Mouse (Mus musculus) liver, embryonic 11.5 days (tissue): ENCODE data around the gene Eml1. TPM values are rescaled to one million over a fixed set of nuclear protein-coding genes. Genes with fewer than 3 reads are reported as not detected.

Source experiments
- ATAC-seq: fragments of 200-750 bp; cut with Nextera tagmentation; replicated peaks from 2 replicates; pipeline ENCODE4 v1.8.0; 2017; ENCODE audit warnings: moderate number of reproducible peaks, mild to moderate bottlenecking, moderate TSS enrichment, moderate library complexity; ENCODE audit not compliant: low FRiP score
- DNase-seq: peaks from one replicate; pipeline ENCODE4 v3.0.0-alpha.2; 2017; ENCODE audit warnings: low spot score
- H3K27ac ChIP-seq: fragments of 300-500 bp; sonication (generic); 2 replicates; pipeline ENCODE4 v1.5.1; 2014; ENCODE audit warnings: mild to moderate bottlenecking, low read depth, low read length, control low read depth
- H3K27me3 ChIP-seq: fragments of 300-500 bp; sonication (generic); replicated peaks from 2 replicates; pipeline ENCODE4 v1.6.1; 2014; ENCODE audit warnings: low read length, mixed read lengths; ENCODE audit not compliant: control insufficient read depth, insufficient read depth
- H3K36me3 ChIP-seq: fragments of 300-500 bp; sonication (generic); 2 replicates; pipeline ENCODE4 v1.6.1; 2014; ENCODE audit warnings: mild to moderate bottlenecking, low read length, moderate library complexity, mixed read lengths; ENCODE audit not compliant: control insufficient read depth, insufficient read depth
- H3K4me1 ChIP-seq: fragments of 300-500 bp; sonication (generic); replicated peaks from 2 replicates; pipeline ENCODE4 v1.6.1; 2014; ENCODE audit warnings: low read length, mixed read lengths; ENCODE audit not compliant: control insufficient read depth, insufficient read depth
- H3K4me2 ChIP-seq: fragments of 300-500 bp; sonication (generic); 2 replicates; pipeline ENCODE4 v1.6.1; 2014; ENCODE audit warnings: mild to moderate bottlenecking, control low read depth, moderate library complexity
- H3K4me3 ChIP-seq: fragments of 300-500 bp; sonication (generic); 2 replicates; pipeline ENCODE4 v1.5.1; 2014; ENCODE audit warnings: low read depth, low read length, control low read depth
- H3K9ac ChIP-seq: fragments of 300-500 bp; sonication (generic); 2 replicates; pipeline ENCODE4 v1.6.1; 2014; ENCODE audit warnings: low read depth, low read length, control low read depth
- H3K9me3 ChIP-seq: fragments of 300-500 bp; sonication (generic); 2 replicates; pipeline ENCODE4 v1.6.1; 2016; ENCODE audit warnings: low read length, inconsistent platforms, mixed read lengths; ENCODE audit not compliant: control insufficient read depth
- WGBS: fragments of 180-500 bp; shearing (Covaris S2); extraction: QIAGEN DNeasy Blood & Tissue Kit; methylation state at CpG from one replicate; pipeline ENCODE4 v1.1.7; 2014; 5-methylcytosine and 5-hydroxymethylcytosine counted together
- polyA plus RNA-seq: library from polyadenylated mRNA; unstranded; fragments of >200 nt; fragmentation: Nextera tagmentation; extraction: Ambion mirVana; gene quantifications from 2 replicates; pipeline ENCODE4 v1.2.1, GENCODE M21; 2014

The Eml1 gene
- polyA plus RNA-seq, 1 experiment from 2014 or later = 14.8 TPM

GRCm38 (mm10) chr12:108365868-108366267 lies 4.9 kb upstream of the Eml1 start:
- Histone ChIP-seq H3K9ac (no peak overlapping the region), H3K36me3 (no peaks in the 10 kb centered on the region), H3K27me3 (no peaks in the 10 kb centered on the region), H3K27ac (no peak overlapping the region), H3K9me3 (no peaks in the 10 kb centered on the region), H3K4me1 (peaks cover 1% of the 10 kb centered on the region; the same call in 1 of the 2 replicates), H3K4me3 (no peak overlapping the region), H3K4me2 (no peak overlapping the region)
- ATAC-seq (no peak), DNase-seq (no peak)
- 65% methylated on average over 7 of the region's 7 CpGs for WGBS

GRCm38 (mm10) chr12:108367909-108368308 lies 2.8 kb upstream of the Eml1 start:
- WGBS = 80% methylated on average over 2 of the region's 2 CpGs
- no peak overlapping the region for H3K4me2 ChIP-seq
- no peak overlapping the region for H3K27ac ChIP-seq
- H3K9me3 ChIP-seq = no peaks in the 10 kb centered on the region
- ATAC-seq = no peak
- no peak for DNase-seq
- no peaks in the 10 kb centered on the region for H3K27me3 ChIP-seq
- no peak overlapping the region for H3K9ac ChIP-seq
- no peak overlapping the region for H3K4me3 ChIP-seq
- H3K4me1 ChIP-seq = peaks cover 8% of the 10 kb centered on the region
- H3K36me3 ChIP-seq = no peaks in the 10 kb centered on the region

DNA sequence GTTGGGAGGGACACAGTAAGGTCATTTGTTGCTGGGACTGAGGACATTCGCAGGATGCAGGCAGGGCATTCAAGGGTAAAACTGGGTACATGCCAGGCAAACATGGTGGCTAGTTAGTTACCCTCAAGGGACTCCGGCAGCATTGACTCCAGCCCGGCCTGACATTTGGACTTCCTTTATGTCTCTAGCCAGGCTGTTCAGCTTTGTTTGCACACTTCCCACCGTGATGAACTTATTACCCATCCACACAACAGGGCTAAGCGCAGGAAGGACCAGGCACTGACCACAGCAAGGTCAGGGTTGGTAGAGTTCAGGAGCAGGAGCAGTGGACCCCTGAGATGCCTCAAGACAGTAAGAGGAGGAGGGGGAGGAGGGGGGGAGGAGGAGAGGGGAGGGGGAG lies 1.8 kb upstream of the Eml1 start:
- 70% methylated on average over 5 of the region's 5 CpGs for WGBS
- no peak overlapping the region for H3K9ac ChIP-seq
- H3K36me3 ChIP-seq = no peaks in the 10 kb centered on the region
- H3K4me1 ChIP-seq = peaks cover 8% of the 10 kb centered on the region
- DNase-seq = no peak
- no peaks in the 10 kb centered on the region for H3K9me3 ChIP-seq
- ATAC-seq = no peak
- no peak overlapping the region for H3K4me3 ChIP-seq
- no peaks in the 10 kb centered on the region for H3K27me3 ChIP-seq
- no peak overlapping the region for H3K27ac ChIP-seq
- no peak overlapping the region for H3K4me2 ChIP-seq

GRCm38 (mm10) chr12:108371429-108371765 lies 640 bp downstream of the Eml1 start:
- no peak for ATAC-seq
- Histone ChIP-seq H3K4me1 (peaks cover 8% of the 10 kb centered on the region), H3K27ac (no peak overlapping the region), H3K9ac (no peak overlapping the region), H3K27me3 (no peaks in the 10 kb centered on the region), H3K4me3 (no peak overlapping the region), H3K36me3 (no peaks in the 10 kb centered on the region), H3K4me2 (no peak overlapping the region), H3K9me3 (no peaks in the 10 kb centered on the region)
- WGBS = 64% methylated on average over 6 of the region's 6 CpGs
- no peak for DNase-seq

DNA sequence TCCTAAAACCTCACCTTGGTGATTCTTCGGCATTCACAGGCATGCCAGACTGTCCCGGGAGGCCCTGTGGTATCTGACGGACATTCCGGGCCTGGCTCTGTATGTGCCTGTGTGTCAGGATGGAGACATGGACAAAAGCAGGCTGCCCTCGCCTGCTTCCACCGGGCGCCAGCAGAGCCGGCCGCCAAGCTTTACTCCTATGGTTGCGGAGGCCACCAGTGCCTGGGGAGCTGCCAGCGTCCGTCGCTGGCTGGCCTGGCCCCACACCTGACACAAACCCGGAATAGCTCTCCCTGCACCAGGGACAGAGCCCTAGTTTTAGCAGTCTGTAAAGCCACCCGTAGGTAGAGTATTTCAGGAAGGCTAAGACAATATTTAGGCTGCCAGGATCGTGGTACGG lies 1.5 kb downstream of the Eml1 start:
- no peaks in the 10 kb centered on the region for H3K27me3 ChIP-seq
- 81% methylated on average over 17 of the region's 17 CpGs for WGBS
- H3K4me2 ChIP-seq = no peak overlapping the region
- no peak overlapping the region for H3K4me3 ChIP-seq
- ATAC-seq = no peak
- H3K27ac ChIP-seq = no peak overlapping the region
- peaks cover 8% of the 10 kb centered on the region for H3K4me1 ChIP-seq
- H3K36me3 ChIP-seq = no peaks in the 10 kb centered on the region
- no peaks in the 10 kb centered on the region for H3K9me3 ChIP-seq
- no peak for DNase-seq
- no peak overlapping the region for H3K9ac ChIP-seq

DNA sequence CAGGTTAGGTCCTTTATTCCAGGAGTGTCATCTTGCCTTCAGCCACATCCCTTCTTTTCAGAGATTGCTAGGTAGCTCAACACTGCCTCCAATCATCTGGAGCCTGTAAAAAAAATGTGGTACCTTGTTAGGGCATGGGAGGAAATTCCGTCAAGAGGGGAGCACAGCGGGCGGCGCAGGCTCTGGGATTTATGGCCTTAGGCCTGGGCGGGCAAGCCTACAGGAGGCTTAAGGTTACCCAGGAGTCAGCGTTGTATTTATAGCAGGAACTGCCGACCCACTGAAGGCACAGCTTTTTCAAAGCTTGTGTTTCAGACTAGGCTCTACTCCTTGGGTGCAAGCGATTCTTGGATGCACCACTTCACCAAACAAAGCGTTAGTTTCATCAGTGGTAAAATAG lies 2.9 kb downstream of the Eml1 start:
- no peaks in the 10 kb centered on the region for H3K9me3 ChIP-seq
- 80% methylated on average over 9 of the region's 9 CpGs for WGBS
- H3K27me3 ChIP-seq = no peaks in the 10 kb centered on the region
- peaks cover 8% of the 10 kb centered on the region for H3K4me1 ChIP-seq
- H3K4me2 ChIP-seq = no peak overlapping the region
- no peak overlapping the region for H3K9ac ChIP-seq
- no peak for ATAC-seq
- no peak overlapping the region for H3K27ac ChIP-seq
- H3K36me3 ChIP-seq = no peaks in the 10 kb centered on the region
- DNase-seq = no peak
- H3K4me3 ChIP-seq = no peak overlapping the region

DNA sequence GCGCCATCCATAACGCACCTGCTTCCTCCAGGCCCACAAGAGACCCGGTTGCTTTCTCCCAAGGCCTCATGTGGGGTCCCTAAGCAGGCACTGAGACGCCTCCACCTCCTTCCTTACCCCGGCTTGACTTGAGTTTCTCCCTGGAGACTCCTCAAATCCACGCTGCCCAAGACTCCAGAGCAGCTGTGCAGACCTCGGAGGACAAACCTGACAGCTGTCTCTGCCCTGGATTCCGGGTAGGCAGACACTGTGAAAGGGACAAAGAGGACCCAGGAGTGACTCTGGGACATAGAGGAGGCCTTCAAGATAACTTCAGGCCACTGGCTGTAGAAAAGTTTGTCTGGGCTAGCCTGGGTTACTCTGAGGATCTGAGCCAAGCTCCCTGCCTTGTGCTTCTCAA lies 3.9 kb downstream of the Eml1 start:
- Histone ChIP-seq H3K4me1 (peaks cover 8% of the 10 kb centered on the region), H3K4me2 (no peak overlapping the region), H3K4me3 (no peak overlapping the region), H3K27ac (no peak overlapping the region), H3K9ac (no peak overlapping the region), H3K9me3 (no peaks in the 10 kb centered on the region), H3K36me3 (no peaks in the 10 kb centered on the region), H3K27me3 (no peaks in the 10 kb centered on the region)
- DNase-seq = no peak
- 81% methylated on average over 8 of the region's 8 CpGs for WGBS
- no peak for ATAC-seq

DNA sequence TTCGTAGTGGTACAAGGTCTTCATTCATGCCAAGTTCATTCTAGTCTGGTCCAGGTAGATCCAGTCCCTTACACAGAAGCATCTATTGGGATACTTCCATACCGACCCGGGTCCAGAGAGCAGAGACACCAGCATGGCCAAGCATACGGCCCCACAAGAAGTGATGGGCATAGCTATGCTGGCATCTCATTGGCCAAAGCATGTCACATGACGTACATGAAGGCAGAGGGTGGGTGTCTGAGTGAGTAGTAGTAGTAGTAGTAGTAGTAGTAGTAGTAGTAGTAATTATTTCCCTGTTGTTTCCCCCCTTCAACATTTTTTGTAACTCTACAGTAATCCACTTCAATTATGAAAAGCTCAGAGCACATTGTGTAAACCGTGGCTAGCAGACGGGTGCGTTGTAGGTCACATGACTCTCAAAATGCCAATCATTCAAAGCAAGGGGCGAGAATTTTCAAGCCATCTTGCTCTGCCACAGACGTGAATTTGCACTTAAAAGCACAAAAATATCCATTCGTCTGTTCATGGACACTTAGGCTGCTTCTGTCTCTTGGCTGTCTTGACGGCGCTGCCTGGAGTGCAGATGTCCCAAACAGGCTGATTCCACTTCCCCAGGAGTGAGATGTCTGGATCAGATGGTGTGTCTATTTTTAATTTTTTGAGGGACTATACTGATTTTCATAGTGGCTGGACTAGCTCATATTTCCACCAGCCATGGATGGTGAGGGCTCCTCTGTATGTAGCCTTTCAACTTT lies 7.8 kb downstream of the Eml1 start:
- ATAC-seq (no peak), DNase-seq (no peak)
- 81% methylated on average over 13 of the region's 13 CpGs for WGBS
- Histone ChIP-seq H3K4me3 (no peak overlapping the region), H3K27me3 (no peaks in the 10 kb centered on the region; the same call in 1 of the 2 replicates), H3K36me3 (no peaks in the 10 kb centered on the region), H3K27ac (no peak overlapping the region), H3K9ac (no peak overlapping the region), H3K4me2 (no peak overlapping the region), H3K4me1 (no peaks in the 10 kb centered on the region), H3K9me3 (no peaks in the 10 kb centered on the region)

DNA sequence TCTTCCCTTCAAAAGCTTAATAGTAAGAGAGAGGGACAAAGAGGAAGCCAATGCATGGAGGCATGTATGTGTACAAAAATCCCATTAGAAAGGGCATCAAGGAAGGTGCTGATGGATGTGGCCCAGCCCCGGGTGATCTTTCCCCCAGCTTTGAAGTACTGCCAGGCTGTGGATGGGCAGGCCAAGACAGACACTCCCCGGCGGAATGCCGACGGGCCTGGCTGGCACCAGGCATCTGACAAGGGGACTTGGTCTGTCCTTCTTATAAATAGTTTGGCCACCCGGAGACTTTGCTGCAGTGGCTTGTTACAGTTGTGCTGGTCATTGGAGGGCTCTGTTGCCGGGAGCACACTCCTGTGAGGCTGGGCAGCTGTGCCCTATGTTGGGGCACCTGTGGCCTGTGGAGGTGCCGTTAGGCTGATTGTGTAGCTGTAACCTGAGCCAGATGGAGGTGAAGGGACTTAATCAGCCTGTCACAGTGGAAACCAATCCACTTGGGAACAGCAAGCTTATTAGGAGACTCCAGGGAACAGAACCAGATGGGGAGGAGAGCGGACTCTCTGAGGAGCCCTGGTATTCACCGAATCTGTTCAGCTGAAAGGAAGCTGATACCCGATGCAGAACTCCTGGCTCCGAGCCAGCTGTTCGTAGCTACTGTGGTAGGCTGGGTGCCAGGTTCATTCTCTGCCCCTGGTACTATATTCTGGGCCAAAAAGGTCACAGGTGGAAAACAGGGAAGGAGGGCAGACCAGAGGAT lies 15.9 kb downstream of the Eml1 start:
- 70% methylated on average over 13 of the region's 13 CpGs for WGBS
- Histone ChIP-seq H3K4me3 (no peak overlapping the region), H3K9me3 (no peaks in the 10 kb centered on the region), H3K27ac (no peak overlapping the region), H3K4me1 (no peaks in the 10 kb centered on the region), H3K4me2 (no peak overlapping the region), H3K9ac (no peak overlapping the region), H3K36me3 (no peaks in the 10 kb centered on the region), H3K27me3 (no peaks in the 10 kb centered on the region; the same call in 1 of the 2 replicates)
- DNase-seq (no peak), ATAC-seq (no peak)
